Mouse (Mus musculus): ENCODE measurements around the gene Txndc2.

The Txndc2 gene

GRCm38 (mm10) chr17:65641734-65642218 is at the start of gene Txndc2:
Gene Txndc2, minus strand, starts transcription at chr17:65642168.
- no peak for DNase-seq

- no peak for DNase-seq
Observed at GRCm38 (mm10) chr17:65683731-65684130, 41.8 kb upstream of the Txndc2 start.

GRCm38 (mm10) chr17:65683316-65683715 is 41.3 kb upstream of the Txndc2 start:
- no peak for DNase-seq

- DNase-seq: no peak
Observed at GRCm38 (mm10) chr17:65682071-65682680, 40.2 kb upstream of the Txndc2 start.

GRCm38 (mm10) chr17:65681516-65681915 is 39.5 kb upstream of the Txndc2 start:
- no peak for DNase-seq

GRCm38 (mm10) chr17:65680801-65681412 is 38.9 kb upstream of the Txndc2 start:
- DNase-seq: no peak

GRCm38 (mm10) chr17:65679806-65680446 is 38.0 kb upstream of the Txndc2 start:
- no peak for DNase-seq

GRCm38 (mm10) chr17:65677742-65678141 is 35.8 kb upstream of the Txndc2 start:
- DNase-seq: no peak

- DNase-seq: no peak
Observed at GRCm38 (mm10) chr17:65676536-65676935, 34.6 kb upstream of the Txndc2 start.

- DNase-seq: no peak
Observed at GRCm38 (mm10) chr17:65675985-65676384, 34.0 kb upstream of the Txndc2 start.

- DNase-seq: peak in 1 of 2 experiments; percentile 3
Observed at GRCm38 (mm10) chr17:65674710-65675171, 32.8 kb upstream of the Txndc2 start.

GRCm38 (mm10) chr17:65672926-65673325 is 31.0 kb upstream of the Txndc2 start:
- DNase-seq: no peak

- no peak for DNase-seq
Observed at GRCm38 (mm10) chr17:65669061-65669460, 27.1 kb upstream of the Txndc2 start.

- no peak for DNase-seq
Observed at GRCm38 (mm10) chr17:65667792-65668191, 25.8 kb upstream of the Txndc2 start.

- no peak for DNase-seq
Observed at GRCm38 (mm10) chr17:65666388-65667161, 24.6 kb upstream of the Txndc2 start.

GRCm38 (mm10) chr17:65665786-65666387 is 23.9 kb upstream of the Txndc2 start:
- no peak for DNase-seq

- no peak for DNase-seq
Observed at GRCm38 (mm10) chr17:65663329-65664078, 21.5 kb upstream of the Txndc2 start.

- DNase-seq: no peak
Observed at GRCm38 (mm10) chr17:65662662-65663061, 20.7 kb upstream of the Txndc2 start.

- DNase-seq: no peak
Observed at GRCm38 (mm10) chr17:65658416-65658815, 16.4 kb upstream of the Txndc2 start.

- no peak for DNase-seq
Observed at GRCm38 (mm10) chr17:65657958-65658357, 16.0 kb upstream of the Txndc2 start.

- no peak for DNase-seq
Observed at GRCm38 (mm10) chr17:65656731-65657130, 14.8 kb upstream of the Txndc2 start.

- DNase-seq: no peak
Observed at GRCm38 (mm10) chr17:65656076-65656475, 14.1 kb upstream of the Txndc2 start.
